Mouse (Mus musculus): ENCODE data around the gene Ubap1l. TPM values are rescaled to one million over a fixed set of nuclear protein-coding genes. Genes with fewer than 3 reads are reported as not detected.
"Not testable (repeated sequence)": the region's sequence is repeated elsewhere in the genome, so short reads cannot be mapped to it uniquely, and the experiment has no call there.

Gene Ubap1l
- polyA plus RNA-seq, 1 experiment from 2014 or later = not detected

- Histone ChIP-seq H3K4me1 (ENCODE audit: control insufficient read depth, insufficient read depth, low read length) (no peaks in the 10 kb centered on the region), H3K36me3 (replicated peaks; ENCODE audit: control insufficient read depth, insufficient read depth, low read depth, low read length) (no peaks in the 10 kb centered on the region), H3K27me3 (ENCODE audit: control insufficient read depth, insufficient read depth, low read length) (no peaks in the 10 kb centered on the region), H3K27ac (replicated peaks; ENCODE audit: low read depth, low read length) (no peak overlapping the region), H3K4me3 (ENCODE audit: low read depth, low read length) (no peak overlapping the region), H3K4me2 (ENCODE audit: low read depth, low read length) (no peak overlapping the region), H3K9me3 (replicated peaks; ENCODE audit: control insufficient read depth, low read length) (no peaks in the 10 kb centered on the region), H3K9ac (replicated peaks; ENCODE audit: low read length) (no peak overlapping the region)
- ATAC-seq (replicated peaks; ENCODE audit: insufficient number of reproducible peaks, low FRiP score, low TSS enrichment, low read depth) (no peak), DNase-seq (ENCODE audit: low spot score) (no peak)
- 82% methylated on average over 4 of the region's 4 CpGs for WGBS
Measured at GRCm38 (mm10) chr9:65339146-65339545, 21.7 kb upstream of the Ubap1l start.

GRCm38 (mm10) chr9:65340414-65340813, 20.4 kb upstream of the Ubap1l start:
- Histone ChIP-seq H3K27ac (replicated peaks; ENCODE audit: low read depth, low read length) (no peak overlapping the region), H3K4me1 (ENCODE audit: control insufficient read depth, insufficient read depth, low read length) (no peaks in the 10 kb centered on the region), H3K4me3 (ENCODE audit: low read depth, low read length) (no peak overlapping the region), H3K27me3 (ENCODE audit: control insufficient read depth, insufficient read depth, low read length) (no peaks in the 10 kb centered on the region), H3K4me2 (ENCODE audit: low read depth, low read length) (no peak overlapping the region), H3K9ac (replicated peaks; ENCODE audit: low read length) (no peak overlapping the region), H3K9me3 (replicated peaks; ENCODE audit: control insufficient read depth, low read length) (no peaks in the 10 kb centered on the region), H3K36me3 (replicated peaks; ENCODE audit: control insufficient read depth, insufficient read depth, low read depth, low read length) (no peaks in the 10 kb centered on the region)
- WGBS = 90% methylated on average over 2 of the region's 2 CpGs
- DNase-seq (ENCODE audit: low spot score) = no peak
- ATAC-seq (replicated peaks; ENCODE audit: insufficient number of reproducible peaks, low FRiP score, low TSS enrichment, low read depth) = no peak

- WGBS = 68% methylated on average over 11 of the region's 11 CpGs
- not testable (repeated sequence) for DNase-seq (ENCODE audit: low spot score); H3K36me3 ChIP-seq (replicated peaks; ENCODE audit: control insufficient read depth, insufficient read depth, low read depth, low read length); H3K9me3 ChIP-seq (replicated peaks; ENCODE audit: control insufficient read depth, low read length); H3K27me3 ChIP-seq (ENCODE audit: control insufficient read depth, insufficient read depth, low read length); H3K4me1 ChIP-seq (ENCODE audit: control insufficient read depth, insufficient read depth, low read length)
- peak overlapping the region; percentile 90 for H3K9ac ChIP-seq (replicated peaks; ENCODE audit: low read length)
- H3K27ac ChIP-seq (replicated peaks; ENCODE audit: low read depth, low read length) = peak overlapping the region; percentile 88; the same call in 1 of the 2 replicates
- ATAC-seq (replicated peaks; ENCODE audit: insufficient number of reproducible peaks, low FRiP score, low TSS enrichment, low read depth) = peak; percentile 15; the same call in 1 of the 2 replicates
- H3K4me2 ChIP-seq (ENCODE audit: low read depth, low read length) = peak overlapping the region; percentile 43
- H3K4me3 ChIP-seq (ENCODE audit: low read depth, low read length) = peak overlapping the region; percentile 99
Measured at GRCm38 (mm10) chr9:65345439-65345838, 15.4 kb upstream of the Ubap1l start.

GRCm38 (mm10) chr9:65345854-65346475, 14.9 kb upstream of the Ubap1l start, which contains the start of gene Pdcd7:
TSS of gene Pdcd7 (plus strand) at chr9:65346104.
- no peaks in the 10 kb centered on the region for H3K4me1 ChIP-seq (ENCODE audit: control insufficient read depth, insufficient read depth, low read length)
- H3K4me2 ChIP-seq (ENCODE audit: low read depth, low read length) = peak within 1 kb of the TSS; percentile 81
- H3K27ac ChIP-seq (replicated peaks; ENCODE audit: low read depth, low read length) = peak within 1 kb of the TSS; percentile 88
- peak within 1 kb of the TSS; percentile 99 for H3K4me3 ChIP-seq (ENCODE audit: low read depth, low read length)
- WGBS = 1% methylated on average over 48 of the region's 59 CpGs
- no peaks in the 10 kb centered on the region for H3K36me3 ChIP-seq (replicated peaks; ENCODE audit: control insufficient read depth, insufficient read depth, low read depth, low read length)
- H3K27me3 ChIP-seq (ENCODE audit: control insufficient read depth, insufficient read depth, low read length) = no peaks in the 10 kb centered on the region
- no peaks in the 10 kb centered on the region for H3K9me3 ChIP-seq (replicated peaks; ENCODE audit: control insufficient read depth, low read length)
- ATAC-seq (replicated peaks; ENCODE audit: insufficient number of reproducible peaks, low FRiP score, low TSS enrichment, low read depth) = peak; percentile 96
- H3K9ac ChIP-seq (replicated peaks; ENCODE audit: low read length) = peak within 1 kb of the TSS; percentile 90
- peak; percentile 100 for DNase-seq (ENCODE audit: low spot score)

GRCm38 (mm10) chr9:65346476-65347111, 14.2 kb upstream of the Ubap1l start:
- DNase-seq (ENCODE audit: low spot score) (peak; percentile 47), ATAC-seq (replicated peaks; ENCODE audit: insufficient number of reproducible peaks, low FRiP score, low TSS enrichment, low read depth) (peak; percentile 70)
- under 1% methylated on average over 72 of the region's 77 CpGs for WGBS
- H3K4me2 ChIP-seq (ENCODE audit: low read depth, low read length) = peak overlapping the region; percentile 81
- peak overlapping the region; percentile 99 for H3K4me3 ChIP-seq (ENCODE audit: low read depth, low read length)
- H3K27ac ChIP-seq (replicated peaks; ENCODE audit: low read depth, low read length) = peak overlapping the region; percentile 88
- H3K36me3 ChIP-seq (replicated peaks; ENCODE audit: control insufficient read depth, insufficient read depth, low read depth, low read length) = no peaks in the 10 kb centered on the region
- peak overlapping the region; percentile 90 for H3K9ac ChIP-seq (replicated peaks; ENCODE audit: low read length)
- no peaks in the 10 kb centered on the region for H3K27me3 ChIP-seq (ENCODE audit: control insufficient read depth, insufficient read depth, low read length)
- H3K4me1 ChIP-seq (ENCODE audit: control insufficient read depth, insufficient read depth, low read length) = no peaks in the 10 kb centered on the region
- H3K9me3 ChIP-seq (replicated peaks; ENCODE audit: control insufficient read depth, low read length) = no peaks in the 10 kb centered on the region

GRCm38 (mm10) chr9:65347112-65347850, 13.6 kb upstream of the Ubap1l start:
- Histone ChIP-seq H3K4me1 (ENCODE audit: control insufficient read depth, insufficient read depth, low read length) (no peaks in the 10 kb centered on the region), H3K36me3 (replicated peaks; ENCODE audit: control insufficient read depth, insufficient read depth, low read depth, low read length) (no peaks in the 10 kb centered on the region), H3K27me3 (ENCODE audit: control insufficient read depth, insufficient read depth, low read length) (no peaks in the 10 kb centered on the region), H3K4me2 (ENCODE audit: low read depth, low read length) (peak overlapping the region; percentile 81), H3K27ac (replicated peaks; ENCODE audit: low read depth, low read length) (no peak overlapping the region), H3K4me3 (ENCODE audit: low read depth, low read length) (peak overlapping the region; percentile 99), H3K9ac (replicated peaks; ENCODE audit: low read length) (peak overlapping the region; percentile 90), H3K9me3 (replicated peaks; ENCODE audit: control insufficient read depth, low read length) (no peaks in the 10 kb centered on the region)
- DNase-seq (ENCODE audit: low spot score) (no peak), ATAC-seq (replicated peaks; ENCODE audit: insufficient number of reproducible peaks, low FRiP score, low TSS enrichment, low read depth) (no peak)
- 51% methylated on average over 8 of the region's 8 CpGs for WGBS

GRCm38 (mm10) chr9:65353251-65353650, 7.6 kb upstream of the Ubap1l start:
- ATAC-seq (replicated peaks; ENCODE audit: insufficient number of reproducible peaks, low FRiP score, low TSS enrichment, low read depth) (no peak), DNase-seq (ENCODE audit: low spot score) (no peak)
- Histone ChIP-seq H3K36me3 (replicated peaks; ENCODE audit: control insufficient read depth, insufficient read depth, low read depth, low read length) (no peaks in the 10 kb centered on the region), H3K9ac (replicated peaks; ENCODE audit: low read length) (no peak overlapping the region), H3K4me1 (ENCODE audit: control insufficient read depth, insufficient read depth, low read length) (no peaks in the 10 kb centered on the region), H3K27ac (replicated peaks; ENCODE audit: low read depth, low read length) (no peak overlapping the region), H3K4me3 (ENCODE audit: low read depth, low read length) (no peak overlapping the region), H3K4me2 (ENCODE audit: low read depth, low read length) (no peak overlapping the region), H3K9me3 (replicated peaks; ENCODE audit: control insufficient read depth, low read length) (no peaks in the 10 kb centered on the region), H3K27me3 (ENCODE audit: control insufficient read depth, insufficient read depth, low read length) (no peaks in the 10 kb centered on the region)
- 87% methylated on average over 5 of the region's 5 CpGs for WGBS

GRCm38 (mm10) chr9:65356561-65356960, 4.3 kb upstream of the Ubap1l start:
- 87% methylated on average over 7 of the region's 7 CpGs for WGBS
- Histone ChIP-seq H3K9me3 (replicated peaks; ENCODE audit: control insufficient read depth, low read length) (no peaks in the 10 kb centered on the region), H3K4me1 (ENCODE audit: control insufficient read depth, insufficient read depth, low read length) (no peaks in the 10 kb centered on the region), H3K27ac (replicated peaks; ENCODE audit: low read depth, low read length) (no peak overlapping the region), H3K9ac (replicated peaks; ENCODE audit: low read length) (no peak overlapping the region), H3K36me3 (replicated peaks; ENCODE audit: control insufficient read depth, insufficient read depth, low read depth, low read length) (no peaks in the 10 kb centered on the region), H3K4me3 (ENCODE audit: low read depth, low read length) (no peak overlapping the region), H3K27me3 (ENCODE audit: control insufficient read depth, insufficient read depth, low read length) (no peaks in the 10 kb centered on the region), H3K4me2 (ENCODE audit: low read depth, low read length) (no peak overlapping the region)
- ATAC-seq (replicated peaks; ENCODE audit: insufficient number of reproducible peaks, low FRiP score, low TSS enrichment, low read depth) = no peak
- DNase-seq (ENCODE audit: low spot score) = no peak
